Mouse (Mus musculus) telencephalon, adult 2 months (tissue): ENCODE measurements around the gene Gm45062.

ENCODE experiments used
- DNase-seq: peaks from one replicate; pipeline ENCODE4 v3.0.0-alpha.2; 2011; ENCODE audit warnings: low read depth, low spot score

The Gm45062 gene

DNA sequence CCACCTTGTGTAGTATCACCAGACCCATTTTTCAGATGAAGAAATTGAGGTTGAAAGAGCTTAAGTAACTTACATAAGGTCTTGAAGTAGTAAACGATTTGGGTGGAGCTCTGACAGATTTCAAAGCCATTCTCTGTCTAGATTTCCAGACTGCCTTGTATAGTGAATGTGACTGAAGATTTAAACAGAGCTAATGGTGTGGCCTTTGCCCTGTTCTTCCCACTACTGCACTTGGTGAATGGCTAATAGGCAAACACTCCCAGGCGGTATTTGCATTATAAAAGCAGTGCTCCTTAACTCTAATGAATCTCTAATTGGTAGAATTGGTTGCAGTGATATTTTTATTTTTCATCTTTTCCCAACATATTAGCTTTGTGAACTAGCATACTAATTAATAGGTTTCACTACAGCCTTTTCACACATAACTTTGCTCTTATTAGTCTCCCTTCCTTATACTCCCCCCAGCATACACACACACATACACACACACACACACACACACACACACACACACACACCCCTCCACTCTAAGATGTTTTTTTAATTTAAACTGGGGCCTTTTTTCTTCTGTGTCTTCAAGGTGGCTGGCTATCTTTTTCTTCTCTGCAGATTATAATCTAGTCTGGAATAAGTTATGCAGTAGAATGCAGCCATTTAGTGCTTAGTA is 109.1 kb downstream of the Gm45062 start:
- no peak for DNase-seq

DNA sequence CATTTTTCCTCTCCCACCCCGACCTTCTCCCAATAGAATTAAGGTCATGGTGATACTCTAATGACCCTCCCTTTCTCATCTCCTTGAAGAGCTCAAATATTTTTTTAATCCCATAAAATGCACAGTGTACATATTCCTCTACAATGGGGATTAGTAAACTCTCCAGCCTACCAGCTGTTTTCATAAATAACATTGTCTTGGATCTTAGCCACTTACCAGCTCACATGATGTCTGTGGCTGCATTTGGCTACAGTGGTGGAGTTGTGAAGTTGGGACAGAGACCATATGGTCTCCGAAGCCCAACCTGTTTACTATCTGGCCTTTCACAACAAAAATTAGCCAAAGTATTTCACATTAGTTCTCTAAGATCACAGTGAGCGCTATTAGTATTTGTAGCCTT is 111.4 kb downstream of the Gm45062 start:
- DNase-seq: no peak

DNA sequence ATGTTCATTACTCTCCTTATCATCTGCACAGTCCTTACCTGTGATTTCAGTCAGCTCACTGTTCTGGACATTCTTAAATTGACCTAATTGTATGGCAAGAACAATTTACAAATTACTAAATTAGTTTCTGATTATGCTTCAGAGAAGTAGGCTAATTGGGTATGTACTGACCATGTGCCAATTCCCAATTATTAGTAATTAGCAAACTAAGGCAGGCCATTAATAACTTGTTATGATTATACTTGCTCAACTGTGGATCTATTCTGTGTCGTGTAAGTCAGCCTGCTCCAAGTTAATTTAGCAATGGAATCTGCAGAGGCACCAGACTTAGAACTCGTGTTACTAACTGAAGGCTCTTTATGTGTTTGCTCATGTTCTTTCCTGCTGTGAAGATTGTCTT is 113.8 kb downstream of the Gm45062 start:
- no peak for DNase-seq

DNA sequence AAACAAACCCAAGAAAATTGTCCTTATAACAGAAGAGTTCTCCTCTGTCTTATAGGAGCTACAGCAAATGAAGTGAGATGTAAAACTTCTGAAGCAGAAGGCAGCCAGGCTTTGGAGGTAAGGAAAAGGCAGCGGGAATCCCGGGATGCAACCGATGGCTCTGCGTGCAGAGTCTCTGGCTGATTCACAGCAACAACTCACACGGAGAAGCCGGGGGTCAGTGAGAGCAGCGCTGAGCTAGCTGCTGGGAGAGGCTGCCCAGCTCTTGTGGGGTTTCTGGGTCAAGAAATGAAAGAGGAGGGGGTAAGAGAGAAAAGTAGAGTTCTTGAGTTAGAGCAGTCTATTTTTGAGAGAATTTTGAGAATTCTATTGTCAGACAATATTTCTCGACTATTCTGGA is 114.6 kb downstream of the Gm45062 start:
- DNase-seq: no peak

DNA sequence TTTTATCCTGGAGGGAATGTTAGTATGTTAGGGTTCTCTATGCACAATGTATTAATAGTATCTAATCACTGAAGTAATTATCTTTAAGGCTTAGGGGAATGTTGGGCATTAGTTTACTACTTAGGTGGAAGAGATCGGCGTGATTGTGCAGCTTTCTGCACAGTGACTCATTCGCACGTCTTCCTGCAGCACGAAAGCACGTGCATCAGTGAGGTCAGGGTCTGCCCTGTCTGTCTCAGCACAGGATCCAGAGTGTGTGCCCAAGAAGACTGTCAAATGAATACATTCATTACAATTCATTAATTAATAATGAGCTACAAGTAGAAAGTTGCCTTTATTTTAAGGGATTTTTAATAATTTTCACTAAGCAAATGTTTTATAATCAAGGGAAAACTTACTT is 115.0 kb downstream of the Gm45062 start:
- DNase-seq: no peak

DNA sequence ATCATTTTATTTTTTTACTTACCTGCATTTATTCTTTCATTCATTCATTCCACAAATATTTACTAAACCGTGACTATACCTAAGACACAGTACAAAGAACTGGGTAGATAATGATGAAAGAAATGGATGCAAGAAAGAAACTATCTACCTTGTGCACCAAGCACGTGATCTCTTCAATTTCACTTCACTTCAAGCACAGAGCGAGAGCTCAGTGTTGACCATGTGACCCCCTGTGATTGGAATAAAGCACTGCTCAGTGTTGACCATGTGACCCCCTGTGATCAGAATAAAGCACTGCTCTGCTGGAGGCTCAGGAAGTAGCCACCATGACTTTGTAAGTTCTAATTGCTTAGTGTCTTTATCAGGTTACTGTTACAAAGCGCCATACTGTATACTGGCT is 115.5 kb downstream of the Gm45062 start:
- no peak for DNase-seq

DNA sequence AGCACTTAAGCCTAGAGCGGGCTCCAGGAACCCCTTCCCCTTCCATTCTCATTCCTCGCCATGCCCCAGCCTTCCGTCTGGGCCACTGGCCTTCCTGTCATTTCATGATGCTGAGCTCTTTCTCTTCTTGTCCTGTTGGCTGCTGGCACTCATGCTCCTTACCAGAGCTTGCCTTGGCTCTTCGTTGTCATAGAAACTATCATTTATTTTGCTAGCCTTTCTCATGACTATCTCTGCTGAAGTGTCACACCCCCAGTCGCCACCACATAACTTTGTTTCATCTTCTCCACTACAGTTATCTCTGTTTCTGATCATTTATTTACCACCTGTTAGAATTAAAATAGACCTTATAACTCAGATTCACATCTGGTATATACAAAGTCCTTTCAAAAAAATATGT is 117.1 kb downstream of the Gm45062 start:
- no peak for DNase-seq

DNA sequence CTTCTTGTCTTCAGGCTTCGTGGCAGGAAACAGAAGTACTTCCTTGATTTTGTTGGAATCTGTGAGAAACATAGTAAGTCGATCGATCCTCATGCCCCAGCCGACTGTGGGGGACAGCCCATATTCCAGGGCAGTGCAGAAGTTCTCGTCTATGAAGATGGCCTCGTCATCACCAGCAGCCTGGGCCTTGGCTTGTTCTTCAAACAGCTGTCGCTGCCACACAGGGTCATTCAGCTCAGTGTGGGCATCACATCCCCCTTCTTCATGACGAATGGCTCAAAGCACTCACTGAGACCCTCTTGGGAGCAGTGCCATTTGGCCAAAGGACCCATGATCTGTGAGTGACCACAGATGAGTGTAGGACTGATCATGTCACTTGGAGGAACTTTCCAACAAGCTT is 118.4 kb downstream of the Gm45062 start:
- DNase-seq: no peak

DNA sequence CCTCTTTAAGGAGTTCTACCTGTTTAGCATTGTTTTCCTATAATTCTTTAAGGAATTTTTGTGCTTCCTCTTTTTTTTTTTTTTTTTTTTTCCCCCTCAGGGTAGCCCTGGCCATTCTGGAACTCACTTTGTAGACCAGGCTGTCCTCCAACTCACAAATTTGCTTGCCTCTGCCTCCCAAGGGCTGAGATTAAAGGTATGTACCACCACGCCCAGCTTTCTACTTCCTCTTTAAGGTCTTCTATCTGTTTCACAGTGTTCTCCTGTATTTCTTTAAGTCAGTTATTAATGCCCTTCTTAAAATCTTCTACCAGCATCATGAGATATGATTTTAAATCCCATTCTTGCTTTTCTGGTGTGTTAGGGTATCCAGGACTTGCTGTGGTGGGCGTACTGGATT is 130.1 kb downstream of the Gm45062 start:
- DNase-seq: no peak

DNA sequence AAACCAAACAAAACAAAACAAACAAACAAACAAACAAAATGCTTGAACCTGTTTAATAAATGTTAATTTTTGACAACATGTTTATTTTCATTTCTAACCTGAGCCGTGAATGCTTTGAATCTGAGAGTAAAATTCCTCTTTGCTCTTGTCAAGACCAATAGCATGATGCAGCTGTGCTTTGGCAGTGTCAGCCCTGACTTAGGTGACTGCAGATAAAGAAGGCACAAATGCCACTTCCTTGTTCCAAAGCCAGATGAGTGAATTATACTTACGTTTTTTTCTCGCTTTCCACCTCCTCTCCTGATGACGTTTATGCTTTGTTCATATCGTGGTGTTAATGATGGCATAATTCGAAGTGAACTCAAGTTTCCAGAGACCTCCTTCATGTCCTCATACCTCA is 131.0 kb downstream of the Gm45062 start:
- no peak for DNase-seq

DNA sequence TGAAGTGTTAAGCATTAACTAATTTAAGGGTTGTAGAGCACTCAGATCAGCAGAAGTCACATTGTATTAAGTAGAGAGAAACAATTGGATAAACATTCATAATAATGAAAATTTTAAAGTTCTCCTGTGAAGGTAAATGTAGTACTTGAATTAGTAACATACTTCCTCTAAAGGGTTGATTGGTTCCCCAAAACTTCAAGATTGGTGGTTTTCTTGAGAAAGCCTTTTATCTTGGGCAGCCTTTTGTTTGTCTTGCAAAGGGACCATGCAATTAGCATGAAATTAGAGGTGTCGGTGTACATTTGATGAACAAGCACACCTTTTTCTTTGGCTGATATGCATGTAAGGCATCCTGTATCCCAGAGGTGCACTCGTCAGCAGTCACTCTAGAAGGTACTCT is 131.7 kb downstream of the Gm45062 start:
- no peak for DNase-seq

DNA sequence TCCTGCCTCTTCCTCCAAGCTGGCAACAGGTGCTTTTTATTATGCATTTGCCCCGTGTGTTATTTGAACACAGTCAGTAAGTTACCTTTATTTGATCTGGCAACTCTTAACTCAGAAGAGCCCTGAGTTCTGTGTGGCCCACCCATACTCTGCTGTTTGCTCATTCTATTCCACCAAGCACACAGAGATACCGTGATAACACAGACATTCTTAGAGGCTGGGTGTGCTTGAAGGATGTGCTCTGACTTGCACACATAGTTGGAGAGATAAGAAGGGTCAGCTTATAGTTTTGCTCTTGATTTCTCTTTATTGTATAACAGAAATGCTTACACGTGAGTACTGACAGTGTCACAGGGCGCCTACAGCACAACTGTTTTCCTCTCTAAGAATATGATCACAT is 133.8 kb downstream of the Gm45062 start:
- DNase-seq: no peak

DNA sequence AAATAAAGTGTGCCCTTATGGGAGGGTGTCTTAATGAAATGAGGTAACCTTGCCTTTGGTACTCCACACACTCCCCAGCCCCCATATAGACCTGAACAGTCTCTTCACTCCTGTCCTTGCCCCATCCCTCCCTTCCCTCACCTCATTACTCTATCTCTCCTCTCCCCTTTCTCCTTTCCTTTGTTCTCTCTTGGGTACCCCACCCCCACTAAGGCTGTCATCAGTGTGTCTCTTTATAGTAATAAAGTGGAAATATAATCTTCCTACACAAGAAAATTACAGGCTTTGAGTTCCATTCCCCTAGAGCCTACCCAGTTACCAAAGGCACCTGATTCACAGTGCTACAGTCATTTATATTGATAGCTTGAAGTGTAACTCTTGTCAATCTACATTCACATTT is 134.8 kb downstream of the Gm45062 start:
- no peak for DNase-seq

DNA sequence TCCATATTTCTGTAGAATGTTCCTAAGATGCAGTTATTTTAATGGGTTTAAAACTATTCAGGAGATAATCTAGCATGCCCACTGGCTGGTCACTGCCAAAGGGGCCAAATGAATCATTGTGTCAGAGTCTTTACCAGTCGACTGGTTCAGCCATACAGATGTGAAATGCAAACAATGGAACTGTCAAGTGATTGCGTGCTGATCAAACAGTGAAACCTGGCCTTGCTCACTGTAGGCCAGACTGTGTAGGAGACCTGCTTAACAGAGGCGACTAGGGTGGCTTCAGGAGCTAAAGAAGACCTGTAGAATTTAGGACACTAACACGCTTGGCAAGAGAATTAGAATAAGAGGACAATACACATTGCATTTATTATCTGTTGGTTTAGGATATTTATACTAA is 135.8 kb downstream of the Gm45062 start:
- no peak for DNase-seq

DNA sequence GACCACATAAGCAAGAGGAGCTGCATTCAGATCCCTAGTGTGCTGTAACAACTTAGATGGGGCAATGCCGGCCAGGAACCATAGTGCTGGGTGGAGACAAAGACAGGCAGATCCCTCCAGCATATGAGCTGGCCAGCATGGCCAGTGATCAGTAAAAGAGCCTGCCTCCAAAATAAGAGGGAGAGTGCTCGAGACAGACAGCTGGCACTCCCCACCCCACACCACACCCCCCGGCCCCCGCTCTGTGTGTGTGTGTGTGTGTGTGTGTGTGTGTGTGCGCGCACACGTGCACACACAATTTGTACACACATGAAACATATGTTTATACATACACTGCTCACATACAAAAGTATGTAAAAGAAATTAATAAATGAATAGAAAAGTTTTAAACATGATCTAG is 138.0 kb downstream of the Gm45062 start:
- no peak for DNase-seq

DNA sequence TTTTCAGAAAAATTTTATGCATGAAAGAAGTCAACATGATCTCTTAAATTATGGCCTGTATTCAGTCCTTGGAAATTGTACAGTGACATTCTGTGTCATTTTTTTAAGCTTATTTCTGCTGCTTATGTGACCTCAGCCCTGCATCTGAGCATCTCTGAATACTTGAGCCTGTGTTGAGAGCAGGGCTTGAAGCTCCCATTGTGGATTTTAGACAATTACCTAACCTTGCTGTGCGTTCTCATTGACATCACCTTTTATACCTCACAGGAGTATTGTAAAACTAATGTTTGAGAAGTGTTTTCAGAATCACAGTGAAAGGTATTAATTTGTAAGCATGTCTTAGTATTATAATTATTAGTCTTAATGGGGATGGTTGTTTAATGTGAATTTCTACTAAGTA is 140.5 kb downstream of the Gm45062 start:
- no peak for DNase-seq

DNA sequence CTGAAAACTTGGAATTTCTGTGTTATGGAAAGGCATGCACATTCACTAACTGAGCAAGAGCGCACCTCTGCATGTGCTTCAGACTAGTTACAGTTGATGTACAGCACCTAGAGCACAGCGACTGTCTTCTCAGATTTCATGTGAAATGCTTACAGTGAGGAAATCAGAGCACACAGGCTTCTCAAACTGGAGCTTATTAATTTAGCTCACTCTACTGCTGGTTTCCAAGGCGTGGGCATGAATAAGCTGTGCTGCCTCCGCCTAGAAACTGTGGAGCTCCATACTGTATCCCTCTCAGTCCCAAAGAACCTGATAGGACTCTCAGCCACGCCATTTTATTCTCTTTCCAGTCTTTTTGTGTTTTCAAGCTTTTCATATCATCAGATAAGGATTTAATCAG is 143.9 kb downstream of the Gm45062 start:
- DNase-seq: peak; percentile 71

DNA sequence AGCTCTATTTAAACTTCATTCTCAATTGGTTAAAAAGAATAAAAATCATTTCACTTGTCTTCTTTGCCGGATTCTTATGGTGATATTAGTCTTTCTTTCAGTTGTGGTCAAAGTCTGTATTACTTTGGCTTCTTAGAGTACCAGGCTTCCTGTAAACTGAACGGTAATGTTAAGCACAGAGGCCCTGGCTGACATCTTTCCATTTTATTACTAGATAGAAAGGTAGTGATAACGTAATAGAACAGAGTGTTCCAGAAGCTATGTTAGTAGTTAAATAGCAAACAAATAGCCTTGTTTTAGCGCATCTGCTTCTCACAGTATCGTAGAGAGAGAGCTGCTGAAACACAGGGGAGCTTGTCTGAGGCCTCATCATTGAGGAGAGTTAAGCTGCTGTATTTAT is 146.6 kb downstream of the Gm45062 start:
- DNase-seq: no peak

DNA sequence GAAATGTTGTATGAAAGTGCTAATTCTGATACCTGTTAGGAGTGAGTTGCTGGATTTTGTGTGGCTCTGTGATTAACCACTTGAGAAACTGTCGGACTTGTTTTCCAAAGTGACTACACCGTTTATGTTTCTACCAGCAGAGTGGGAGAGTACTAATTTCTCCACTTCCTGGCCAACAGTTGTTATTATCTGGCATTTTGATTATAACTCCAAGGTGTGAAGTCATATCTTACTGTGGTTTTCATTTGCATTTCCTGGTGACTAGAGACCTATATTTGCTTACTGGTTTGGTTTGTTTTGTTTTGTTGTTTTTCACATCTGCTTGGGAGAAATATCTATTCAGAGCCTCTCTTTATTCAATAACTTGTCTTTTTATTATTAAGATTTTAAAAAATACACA is 149.1 kb downstream of the Gm45062 start:
- DNase-seq: no peak

DNA sequence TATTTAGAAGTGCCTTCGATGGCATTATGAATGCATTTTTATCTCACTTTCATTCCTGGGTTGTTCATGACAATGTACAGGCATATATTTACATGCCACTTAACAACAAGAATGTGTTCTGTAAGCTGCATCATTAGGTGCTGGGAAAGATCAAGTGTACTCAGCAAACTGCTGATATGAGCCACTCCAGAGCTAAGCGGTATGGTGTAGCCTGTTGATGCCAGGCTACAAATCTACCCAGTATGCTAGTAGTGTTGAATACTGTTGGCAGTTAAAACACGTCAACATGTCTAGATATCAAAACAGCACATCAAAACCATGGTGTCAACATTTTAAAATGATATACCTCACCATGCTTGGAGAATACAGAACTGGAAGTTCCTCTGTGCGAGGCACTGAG is 150.6 kb downstream of the Gm45062 start:
- DNase-seq: no peak

DNA sequence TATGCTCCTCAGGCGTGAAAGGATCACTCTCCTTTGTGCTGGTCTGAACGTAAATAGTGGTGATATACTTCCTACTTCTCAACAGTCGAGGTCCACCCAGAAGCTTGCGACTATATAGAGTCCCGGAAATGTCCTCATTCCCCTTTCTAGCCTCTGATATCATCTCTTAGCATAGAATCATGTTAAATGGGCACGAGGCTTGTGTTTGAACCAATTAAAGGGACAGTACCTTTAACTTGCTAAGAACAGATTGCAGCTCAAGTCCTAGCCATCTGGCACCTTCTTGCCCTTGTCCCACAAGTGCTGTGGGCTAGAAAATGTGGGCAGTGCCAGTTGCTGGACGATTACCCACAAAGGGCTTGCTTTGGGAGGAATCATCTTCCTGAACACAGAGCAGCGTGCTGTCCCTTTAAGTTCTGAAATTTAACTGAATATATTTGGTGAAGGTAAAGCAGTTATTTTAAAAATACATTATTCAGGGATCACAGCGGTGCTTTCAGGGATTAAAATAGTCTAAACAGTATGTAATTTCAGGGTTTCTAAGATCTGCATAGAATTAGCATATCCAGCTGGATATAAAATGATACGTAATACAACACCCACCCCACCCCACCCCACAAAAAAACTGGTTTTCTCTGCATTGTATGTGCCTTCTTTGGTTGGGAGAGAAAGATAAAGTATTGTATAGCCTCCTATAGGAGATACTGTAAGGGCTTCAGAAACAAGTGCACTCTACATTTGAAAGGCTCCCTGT is 153.8 kb downstream of the Gm45062 start:
- no peak for DNase-seq

DNA sequence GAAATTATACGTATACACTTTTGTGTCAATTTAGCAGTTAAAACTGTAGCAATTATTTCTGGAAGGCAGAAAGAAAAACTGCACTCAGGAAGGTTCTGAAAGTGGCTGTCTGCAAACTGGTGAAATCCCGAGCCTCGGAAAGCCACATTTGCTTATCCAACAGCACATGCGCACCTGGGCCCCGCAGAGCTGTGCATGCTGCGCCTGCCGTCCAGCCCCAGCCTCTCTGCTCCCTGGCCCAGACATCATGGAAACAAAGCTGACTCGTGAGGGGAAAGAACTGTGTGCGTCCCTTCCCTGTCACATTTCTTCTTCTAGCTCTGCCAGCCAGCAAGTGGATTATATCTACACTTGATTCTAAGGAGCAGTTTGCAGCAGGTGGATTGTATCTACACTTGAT is 154.8 kb downstream of the Gm45062 start:
- DNase-seq: no peak

DNA sequence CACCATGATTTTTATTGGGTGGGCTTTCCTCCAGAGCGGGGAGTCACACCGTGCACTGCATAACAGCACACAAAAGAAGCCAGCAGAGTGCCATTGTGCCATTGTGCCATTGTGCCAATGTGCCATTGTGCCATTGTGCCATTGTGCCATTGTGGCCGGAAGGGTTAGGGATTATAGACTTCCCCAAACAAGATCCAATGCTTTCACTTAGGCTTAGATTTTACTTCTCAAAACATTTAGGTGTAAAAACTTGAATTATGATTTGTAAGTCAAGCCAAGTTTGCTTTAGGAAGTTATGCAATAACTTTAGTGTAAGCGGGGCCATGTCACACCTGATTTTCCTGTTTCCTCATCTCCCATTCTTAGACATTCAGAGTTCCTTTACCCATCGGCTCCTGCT is 156.6 kb downstream of the Gm45062 start:
- no peak for DNase-seq
